Mouse (Mus musculus): ENCODE data around the gene Kin.

- TF ChIP-seq CTCF (IDR thresholded peaks at IDR 0.05; ENCODE audit: low read depth) (no peak), EP300 (optimal IDR thresholded peaks at IDR 0.05) (no peak)
Observed at GRCm38 (mm10) chr2:10058836-10059235, 21.6 kb upstream of the Kin start.
